In the genomic region with DNA sequence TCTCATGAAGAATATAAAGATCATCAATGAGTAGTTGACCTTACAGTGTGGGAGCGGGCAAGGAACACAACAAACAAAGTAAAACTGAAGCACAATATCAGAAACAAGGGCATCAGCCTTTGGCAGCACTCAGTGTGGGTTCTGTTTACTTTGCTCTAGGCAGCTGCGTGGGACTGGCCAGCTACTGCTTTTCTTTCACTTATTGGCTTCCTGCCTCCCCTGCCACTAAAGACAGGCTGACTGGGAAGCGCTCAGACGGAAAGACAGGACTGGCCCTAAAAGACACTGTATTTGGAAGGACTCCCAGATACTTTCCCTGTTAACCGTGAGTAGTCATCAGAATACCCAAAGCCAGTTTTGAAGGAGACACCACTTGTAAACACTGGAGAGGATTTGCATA, we compare ENCODE assay signal across 9 mouse cellular contexts.
A peak's percentile ranks its signal among the peaks of the same experiment; 100 is the strongest.
DNase-seq lines count a peak whose midpoint lies in the region; ATAC-seq and TF ChIP-seq lines count a peak whose summit lies in the region.
"Had no signal": no experiment of that assay in that cellular context is flagged by ENCODE, and none has a peak within 500 bp of the region (broad histone marks: within the 10 kb centered on the region; RNA-seq: fewer than 3 reads in every experiment).

No protein-coding gene starts in this region.

- no peak for TF ChIP-seq POLR2A in myocyte (IDR thresholded peaks at IDR 0.05; ENCODE audit: insufficient read length, low read depth)

- H3ac ChIP-seq in myocyte (ENCODE audit: control insufficient read depth, insufficient read length): no peak overlapping the region

- H3K27ac ChIP-seq in kidney, embryonic 16.5 days (ENCODE audit: low read length): no peak overlapping the region
- H3K27ac ChIP-seq in intestine, embryonic 15.5 days: no peak overlapping the region
- H3K27ac ChIP-seq: neural tube, embryonic 12.5 days had no signal

- DNase-seq in gastrocnemius, postnatal 25 days: peak; percentile 39
- DNase-seq in gastrocnemius, adult 18-20 months (ENCODE audit: low spot score): no peak
- peak; percentile 45 for DNase-seq in ovary, adult 18-20 months (ENCODE audit: low spot score)
- no peak for DNase-seq in ovary, postnatal 10 days (ENCODE audit: low spot score)
- DNase-seq in right cerebral cortex, postnatal 36 days (ENCODE audit: low spot score in 2 of 2): no peak

- H3K4me2 ChIP-seq in kidney, embryonic 16.5 days (replicated peaks; ENCODE audit: low read depth, low read length): no peak overlapping the region
- peak overlapping the region; percentile 7 for H3K4me2 ChIP-seq in myocyte (ENCODE audit: low read depth)
- no peak overlapping the region for H3K4me2 ChIP-seq in intestine, embryonic 15.5 days (replicated peaks)
- H3K4me2 ChIP-seq: neural tube, embryonic 12.5 days had no signal

- peak; percentile 82 for ATAC-seq in kidney, embryonic 16.5 days (ENCODE audit: low FRiP score, low TSS enrichment)
- no peak for ATAC-seq in intestine, embryonic 15.5 days

- no peak overlapping the region for H3K4me3 ChIP-seq in kidney, embryonic 16.5 days (ENCODE audit: low read length)
- H3K4me3 ChIP-seq in myocyte: no peak overlapping the region
- no peak overlapping the region for H3K4me3 ChIP-seq in intestine, embryonic 15.5 days (replicated peaks)
- H3K4me3 ChIP-seq: neural tube, embryonic 12.5 days had no signal

- no peaks in the 10 kb centered on the region for H3K79me2 ChIP-seq in myocyte (ENCODE audit: control insufficient read depth, insufficient read depth)

- no peaks in the 10 kb centered on the region for H3K27me3 ChIP-seq in kidney, embryonic 16.5 days (ENCODE audit: insufficient read depth, low read length)
- no peaks in the 10 kb centered on the region for H3K27me3 ChIP-seq in myocyte (ENCODE audit: control insufficient read depth, insufficient read depth, insufficient read length)
- no peaks in the 10 kb centered on the region for H3K27me3 ChIP-seq in intestine, embryonic 15.5 days (replicated peaks)
- H3K27me3 ChIP-seq: neural tube, embryonic 12.5 days had no signal

- H3K36me3 ChIP-seq in kidney, embryonic 16.5 days (ENCODE audit: insufficient read depth, low read length): no peaks in the 10 kb centered on the region
- no peaks in the 10 kb centered on the region for H3K36me3 ChIP-seq in myocyte (ENCODE audit: control insufficient read depth, insufficient read depth)
- H3K36me3 ChIP-seq in intestine, embryonic 15.5 days: no peaks in the 10 kb centered on the region
- H3K36me3 ChIP-seq: neural tube, embryonic 12.5 days had no signal

- H3K9ac ChIP-seq in kidney, embryonic 16.5 days (replicated peaks; ENCODE audit: low read length): no peak overlapping the region
- no peak overlapping the region for H3K9ac ChIP-seq in intestine, embryonic 15.5 days
- H3K9ac ChIP-seq: neural tube, embryonic 12.5 days had no signal

- no peaks in the 10 kb centered on the region for H3K9me3 ChIP-seq in kidney, embryonic 16.5 days (ENCODE audit: low read length)
- H3K9me3 ChIP-seq in intestine, embryonic 15.5 days: no peaks in the 10 kb centered on the region
- H3K9me3 ChIP-seq: neural tube, embryonic 12.5 days had no signal

- WGBS in kidney, embryonic 16.5 days: 16% methylated on average over 5 of the region's 5 CpGs
- WGBS in intestine, embryonic 15.5 days: 36% methylated on average over 5 of the region's 5 CpGs

- peaks cover 7% of the 10 kb centered on the region for H3K4me1 ChIP-seq in kidney, embryonic 16.5 days (ENCODE audit: insufficient read depth, low read length)
- no peaks in the 10 kb centered on the region for H3K4me1 ChIP-seq in intestine, embryonic 15.5 days (replicated peaks)
- H3K4me1 ChIP-seq: neural tube, embryonic 12.5 days had no signal

TF ChIP-seq in myocyte, 11 proteins besides CTCF, POLR2A, EP300 and RAD21:
- TF ChIP-seq CEBPB (IDR thresholded peaks at IDR 0.05; ENCODE audit: insufficient read depth, poor library complexity, severe bottlenecking): no peak
- no peak for TF ChIP-seq MYOG (IDR thresholded peaks at IDR 0.05; ENCODE audit: control insufficient read depth in 1 of 3, insufficient read depth in 1 of 3, insufficient read length in 2 of 3, low read depth in 2 of 3)
- no peak for TF ChIP-seq USF1 (IDR thresholded peaks at IDR 0.05; ENCODE audit: low read depth)
- TF ChIP-seq POLR2AphosphoS2 (IDR thresholded peaks at IDR 0.05; ENCODE audit: insufficient read length, low read depth): no peak
- no peak for TF ChIP-seq REST (IDR thresholded peaks at IDR 0.05; ENCODE audit: insufficient read depth, insufficient read length)
- TF ChIP-seq MAX (IDR thresholded peaks at IDR 0.05; ENCODE audit: low read depth): no peak
- TF ChIP-seq MYOD1 (IDR thresholded peaks at IDR 0.05; ENCODE audit: control insufficient read depth in 1 of 3, insufficient read length in 2 of 3, low read depth in 2 of 3): no peak
- no peak for TF ChIP-seq E2F4 (IDR thresholded peaks at IDR 0.05; ENCODE audit: insufficient read depth)

Comparison
In these comparisons a context has a peak if more than half of its experiments do, and no peak if none do; other contexts are left out.
1. DNase-seq: peak in gastrocnemius, postnatal 25 days (single experiment) and ovary, adult 18-20 months (single experiment); none in gastrocnemius, adult 18-20 months (single experiment), ovary, postnatal 10 days (single experiment) and right cerebral cortex, postnatal 36 days (0 of 2).